Mouse (Mus musculus) liver, embryonic 11.5 days (tissue): ENCODE data around the gene Mllt11. TPM values are rescaled to one million over a fixed set of nuclear protein-coding genes. Genes with fewer than 3 reads are reported as not detected.

ENCODE experiments used
- ATAC-seq: fragments of 200-750 bp; cut with Nextera tagmentation; replicated peaks from 2 replicates; pipeline ENCODE4 v1.8.0; 2017; ENCODE audit warnings: moderate number of reproducible peaks, mild to moderate bottlenecking, moderate TSS enrichment, moderate library complexity; ENCODE audit not compliant: low FRiP score
- DNase-seq: peaks from one replicate; pipeline ENCODE4 v3.0.0-alpha.2; 2017; ENCODE audit warnings: low spot score
- H3K27ac ChIP-seq: fragments of 300-500 bp; sonication (generic); 2 replicates; pipeline ENCODE4 v1.5.1; 2014; ENCODE audit warnings: mild to moderate bottlenecking, low read depth, low read length, control low read depth
- H3K27me3 ChIP-seq: fragments of 300-500 bp; sonication (generic); replicated peaks from 2 replicates; pipeline ENCODE4 v1.6.1; 2014; ENCODE audit warnings: low read length, mixed read lengths; ENCODE audit not compliant: control insufficient read depth, insufficient read depth
- H3K36me3 ChIP-seq: fragments of 300-500 bp; sonication (generic); 2 replicates; pipeline ENCODE4 v1.6.1; 2014; ENCODE audit warnings: mild to moderate bottlenecking, low read length, moderate library complexity, mixed read lengths; ENCODE audit not compliant: control insufficient read depth, insufficient read depth
- H3K4me1 ChIP-seq: fragments of 300-500 bp; sonication (generic); replicated peaks from 2 replicates; pipeline ENCODE4 v1.6.1; 2014; ENCODE audit warnings: low read length, mixed read lengths; ENCODE audit not compliant: control insufficient read depth, insufficient read depth
- H3K4me2 ChIP-seq: fragments of 300-500 bp; sonication (generic); 2 replicates; pipeline ENCODE4 v1.6.1; 2014; ENCODE audit warnings: mild to moderate bottlenecking, control low read depth, moderate library complexity
- H3K4me3 ChIP-seq: fragments of 300-500 bp; sonication (generic); 2 replicates; pipeline ENCODE4 v1.5.1; 2014; ENCODE audit warnings: low read depth, low read length, control low read depth
- H3K9ac ChIP-seq: fragments of 300-500 bp; sonication (generic); 2 replicates; pipeline ENCODE4 v1.6.1; 2014; ENCODE audit warnings: low read depth, low read length, control low read depth
- H3K9me3 ChIP-seq: fragments of 300-500 bp; sonication (generic); 2 replicates; pipeline ENCODE4 v1.6.1; 2016; ENCODE audit warnings: low read length, inconsistent platforms, mixed read lengths; ENCODE audit not compliant: control insufficient read depth
- WGBS: fragments of 180-500 bp; shearing (Covaris S2); extraction: QIAGEN DNeasy Blood & Tissue Kit; methylation state at CpG from one replicate; pipeline ENCODE4 v1.1.7; 2014; 5-methylcytosine and 5-hydroxymethylcytosine counted together
- polyA plus RNA-seq: library from polyadenylated mRNA; unstranded; fragments of >200 nt; fragmentation: Nextera tagmentation; extraction: Ambion mirVana; gene quantifications from 2 replicates; pipeline ENCODE4 v1.2.1, GENCODE M21; 2014

Mllt11 gene
- polyA plus RNA-seq, 1 experiment from 2014 or later: 8.6 TPM

DNA sequence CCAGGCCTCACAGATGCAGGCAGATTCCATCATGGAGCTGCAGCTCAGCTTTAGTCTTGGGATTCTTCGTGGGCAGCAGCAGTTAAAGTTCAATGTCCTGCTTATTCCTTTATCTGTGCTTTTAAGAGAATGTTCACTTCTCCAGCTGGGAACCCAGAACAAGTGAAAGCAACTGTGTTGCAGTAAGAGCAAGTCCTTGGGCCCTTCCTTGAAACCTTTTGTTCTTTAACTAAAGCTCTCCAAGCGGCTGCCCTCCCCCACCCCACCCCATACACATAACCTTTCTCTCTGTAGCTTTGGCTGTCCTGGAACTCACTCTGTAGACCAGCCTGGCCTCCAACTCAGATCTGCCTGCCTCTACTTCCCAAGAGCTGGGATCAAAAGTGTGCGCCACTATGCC is 55.5 kb downstream of the Mllt11 start:
- Histone ChIP-seq H3K36me3 (no peaks in the 10 kb centered on the region), H3K4me3 (no peak overlapping the region), H3K4me1 (peaks cover 12% of the 10 kb centered on the region), H3K9me3 (no peaks in the 10 kb centered on the region), H3K27me3 (peaks cover 27% of the 10 kb centered on the region), H3K27ac (no peak overlapping the region), H3K9ac (no peak overlapping the region), H3K4me2 (no peak overlapping the region)
- no peak for DNase-seq
- ATAC-seq: no peak
- WGBS: 77% methylated on average over 3 of the region's 3 CpGs

DNA sequence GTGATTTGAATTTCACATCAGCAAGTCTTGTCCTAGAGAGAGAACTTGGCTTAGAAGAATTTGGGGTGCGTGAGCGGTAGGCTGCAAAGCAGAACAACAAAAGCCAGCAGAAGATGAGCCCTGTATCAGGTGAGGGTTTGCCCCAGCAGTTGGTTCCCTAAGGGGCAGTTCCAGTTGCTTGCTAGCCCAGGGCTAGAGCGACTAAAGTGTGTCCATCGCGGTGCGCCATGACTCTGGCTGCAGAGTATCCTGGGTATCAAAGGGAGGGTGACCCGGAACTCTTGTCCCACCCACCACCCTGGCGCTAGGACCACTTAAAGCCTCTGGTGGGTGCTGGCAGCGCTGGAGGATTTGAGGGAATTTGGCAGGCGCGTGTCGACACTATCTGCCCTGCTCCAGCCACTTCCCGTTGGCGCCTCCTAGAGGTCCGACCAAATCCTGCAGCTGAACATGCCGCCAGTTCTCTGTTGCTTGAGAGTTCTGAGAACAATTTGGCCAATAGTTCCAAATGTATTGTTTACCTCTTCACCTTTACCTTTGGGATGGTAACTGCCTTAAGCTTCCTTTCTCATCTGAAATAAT is 57.9 kb downstream of the Mllt11 start:
- Histone ChIP-seq H3K27me3 (peaks cover 46% of the 10 kb centered on the region), H3K9me3 (no peaks in the 10 kb centered on the region), H3K4me3 (peak overlapping the region; percentile 44), H3K4me1 (peaks cover 12% of the 10 kb centered on the region), H3K4me2 (peak overlapping the region; percentile 67), H3K9ac (peak overlapping the region; percentile 26; the same call in 1 of the 2 replicates), H3K36me3 (peaks cover 3% of the 10 kb centered on the region; the same call in 1 of the 2 replicates), H3K27ac (no peak overlapping the region)
- WGBS: 2% methylated on average over 16 of the region's 16 CpGs
- ATAC-seq: peak; percentile 54
- DNase-seq: peak; percentile 76

DNA sequence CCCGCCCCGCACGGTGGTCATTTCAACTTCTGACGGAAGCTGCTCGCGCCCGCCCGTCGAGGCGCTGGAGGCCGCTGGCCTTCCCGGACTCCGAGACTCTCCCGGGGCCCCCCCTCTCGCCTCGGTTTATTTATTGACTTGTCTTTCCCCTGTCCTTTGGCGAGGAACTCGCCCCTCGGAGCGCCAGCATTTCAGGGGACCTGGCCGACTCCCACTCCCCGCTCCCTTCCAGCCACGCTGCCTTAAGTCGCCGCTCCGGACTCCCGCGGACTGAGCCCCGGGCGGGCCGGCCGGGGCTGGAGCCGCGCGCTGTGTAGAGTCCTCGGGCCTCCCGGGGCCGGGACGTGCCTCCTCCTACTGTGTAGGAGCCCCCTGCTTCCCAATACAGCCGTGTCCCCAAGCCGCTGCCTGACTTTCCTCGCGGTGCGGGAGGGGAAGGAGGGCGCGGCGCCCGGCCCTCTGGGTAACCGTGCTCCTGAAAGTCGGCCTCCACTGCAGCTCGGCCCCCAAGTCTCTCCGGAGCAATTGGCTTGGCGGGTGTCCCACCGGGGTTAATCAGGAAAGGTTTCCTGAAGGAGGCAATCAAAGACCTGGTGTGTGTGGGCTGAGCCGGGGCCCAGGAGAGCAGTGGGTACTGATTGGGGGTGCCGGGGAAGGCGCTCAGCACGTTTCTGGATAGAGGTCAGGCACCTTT is 58.6 kb downstream of the Mllt11 start:
- H3K27ac ChIP-seq: no peak overlapping the region
- peaks cover 47% of the 10 kb centered on the region for H3K27me3 ChIP-seq
- DNase-seq (peak; percentile 56), ATAC-seq (0 out of 2 replicates have a peak, but pooled peaks have one; percentile 28)
- peak overlapping the region; percentile 67 for H3K4me2 ChIP-seq
- 5% methylated on average over 57 of the region's 58 CpGs for WGBS
- H3K9me3 ChIP-seq: no peaks in the 10 kb centered on the region
- peaks cover 12% of the 10 kb centered on the region for H3K4me1 ChIP-seq
- H3K36me3 ChIP-seq: peaks cover 3% of the 10 kb centered on the region; the same call in 1 of the 2 replicates
- H3K4me3 ChIP-seq: peak overlapping the region; percentile 44
- H3K9ac ChIP-seq: peak overlapping the region; percentile 36; the same call in 1 of the 2 replicates

DNA sequence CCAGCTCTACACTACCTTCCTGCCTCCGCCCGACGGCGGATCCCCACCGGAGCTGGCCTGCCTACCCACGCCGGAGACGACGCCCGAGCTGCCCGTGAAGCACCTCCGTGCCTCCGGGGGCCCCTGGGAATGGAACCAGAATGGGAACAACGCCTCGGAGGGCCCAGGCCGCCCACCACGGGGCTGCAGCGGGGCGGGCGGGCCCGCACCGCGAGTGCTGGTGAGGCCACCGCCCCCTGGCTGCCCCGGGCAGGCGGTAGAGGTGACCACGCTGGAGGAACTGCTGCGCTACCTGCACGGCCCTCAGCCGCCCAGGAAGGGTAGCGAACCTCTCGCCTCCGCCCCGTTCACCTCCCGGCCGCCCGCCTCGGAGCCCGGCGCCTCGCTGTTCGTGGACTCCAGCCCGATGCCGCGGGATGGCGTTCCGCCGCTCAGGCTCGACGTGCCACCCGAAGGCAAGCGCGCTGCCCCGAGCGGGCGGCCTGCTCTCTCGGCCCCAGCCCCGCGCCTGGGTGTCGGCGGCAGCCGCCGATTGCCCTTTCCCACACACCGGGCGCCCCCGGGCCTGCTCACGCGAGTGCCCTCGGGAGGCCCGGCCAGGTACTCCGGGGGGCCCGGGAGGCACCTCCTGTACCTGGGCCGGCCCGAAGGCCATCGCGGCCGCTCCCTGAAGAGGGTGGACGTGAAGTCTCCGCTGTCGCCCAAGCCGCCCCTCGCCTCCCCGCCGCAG is 59.3 kb downstream of the Mllt11 start:
- ATAC-seq (0 out of 2 replicates have a peak, but pooled peaks have one; percentile 11), DNase-seq (peak; percentile 47)
- H3K4me2 ChIP-seq: peak overlapping the region; percentile 67
- H3K36me3 ChIP-seq: peaks cover 3% of the 10 kb centered on the region; the same call in 1 of the 2 replicates
- H3K27me3 ChIP-seq: peaks cover 47% of the 10 kb centered on the region
- peaks cover 12% of the 10 kb centered on the region for H3K4me1 ChIP-seq
- H3K27ac ChIP-seq: no peak overlapping the region
- no peaks in the 10 kb centered on the region for H3K9me3 ChIP-seq
- WGBS: 16% methylated on average over 80 of the region's 84 CpGs
- no peak overlapping the region for H3K9ac ChIP-seq
- peak overlapping the region; percentile 44 for H3K4me3 ChIP-seq

DNA sequence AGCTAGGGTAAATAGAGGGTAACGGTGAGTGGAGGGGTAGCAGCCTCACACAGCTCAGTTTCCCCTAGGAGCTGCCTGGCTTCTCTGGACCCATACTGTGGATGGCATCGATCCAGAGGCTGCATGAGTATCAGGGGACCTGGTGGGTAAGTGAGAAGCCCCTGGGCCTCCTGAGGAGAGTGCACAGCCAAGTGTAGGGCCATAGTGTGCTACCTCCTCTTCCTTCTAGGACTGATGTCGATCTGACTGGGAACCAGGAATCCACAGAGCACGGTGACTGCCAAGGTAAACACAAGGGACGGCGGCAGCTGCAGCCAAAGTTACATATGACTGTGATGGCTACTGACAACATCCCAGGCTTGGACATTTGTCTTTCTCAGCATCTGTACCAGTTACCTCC is 60.9 kb downstream of the Mllt11 start:
- H3K27me3 ChIP-seq: peaks cover 47% of the 10 kb centered on the region
- H3K36me3 ChIP-seq: peaks cover 3% of the 10 kb centered on the region; the same call in 1 of the 2 replicates
- H3K9ac ChIP-seq: no peak overlapping the region
- no peak overlapping the region for H3K4me3 ChIP-seq
- no peak for DNase-seq
- no peak overlapping the region for H3K27ac ChIP-seq
- WGBS: 69% methylated on average over 6 of the region's 6 CpGs
- H3K9me3 ChIP-seq: no peaks in the 10 kb centered on the region
- ATAC-seq: no peak
- peaks cover 12% of the 10 kb centered on the region for H3K4me1 ChIP-seq
- H3K4me2 ChIP-seq: no peak overlapping the region

DNA sequence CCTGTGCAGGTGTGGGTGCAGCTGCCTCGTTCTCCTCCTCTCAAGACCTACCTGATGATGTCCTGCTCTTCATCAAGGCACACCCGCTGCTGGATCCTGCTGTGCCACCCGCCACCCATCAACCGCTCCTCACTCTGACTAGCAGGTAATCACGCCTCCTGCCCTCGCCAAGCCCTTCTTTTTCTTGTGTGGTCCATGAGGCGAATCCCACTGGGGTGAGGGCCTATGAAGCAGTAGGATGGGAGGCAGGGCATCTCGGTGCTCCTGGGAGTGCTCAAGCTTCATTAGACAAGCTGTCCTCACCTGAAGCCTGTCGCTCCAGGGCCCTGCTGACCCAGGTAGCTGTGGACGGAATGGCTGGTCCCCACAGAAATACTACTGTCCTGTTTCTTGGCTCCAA is 62.0 kb downstream of the Mllt11 start:
- Histone ChIP-seq H3K27ac (no peak overlapping the region), H3K36me3 (peaks cover 3% of the 10 kb centered on the region; the same call in 1 of the 2 replicates), H3K9ac (no peak overlapping the region), H3K9me3 (no peaks in the 10 kb centered on the region), H3K4me2 (no peak overlapping the region), H3K4me1 (peaks cover 13% of the 10 kb centered on the region), H3K27me3 (peaks cover 47% of the 10 kb centered on the region), H3K4me3 (no peak overlapping the region)
- 84% methylated on average over 10 of the region's 10 CpGs for WGBS
- no peak for DNase-seq
- ATAC-seq: no peak

Other genes starting within 250 kb of the Mllt11 start
- gene Zfp687, start 216.7 kb downstream of the Mllt11 start, polyA plus RNA-seq: 20.2 and 23.7 TPM in 2 replicates
- 290 and 304 TPM in 2 replicates for gene Psmd4, start 189.6 kb downstream of the Mllt11 start, polyA plus RNA-seq
- gene Pip5k1a, start 125.2 kb downstream of the Mllt11 start, polyA plus RNA-seq: 10.9 and 12.8 TPM in 2 replicates
- gene Vps72, start 121.1 kb downstream of the Mllt11 start, polyA plus RNA-seq: 109 and 111 TPM in 2 replicates
- gene Tmod4, start 107.7 kb downstream of the Mllt11 start, polyA plus RNA-seq: 1.1 TPM in 2 replicates
- gene Scnm1, start 98.2 kb downstream of the Mllt11 start, polyA plus RNA-seq: 53.1 and 58.5 TPM in 2 replicates
- 8.9 and 9.1 TPM in 2 replicates for gene Lysmd1, start 98.1 kb downstream of the Mllt11 start, polyA plus RNA-seq
- 4.8 and 5.4 TPM in 2 replicates for gene Tnfaip8l2, start 89.8 kb downstream of the Mllt11 start, polyA plus RNA-seq
- 2.5 and 2.8 TPM in 2 replicates for gene Sema6c, start 71.7 kb downstream of the Mllt11 start, polyA plus RNA-seq
- 9.1 and 9.3 TPM in 2 replicates for gene Gabpb2, start 14.3 kb downstream of the Mllt11 start, polyA plus RNA-seq
- 93.6 and 102 TPM in 2 replicates for gene Cdc42se1, start 3.4 kb downstream of the Mllt11 start, polyA plus RNA-seq
- gene Gm128, start 9.4 kb upstream of the Mllt11 start, polyA plus RNA-seq: 0.95 and 1.0 TPM in 2 replicates
- gene Bnipl, start 19.0 kb upstream of the Mllt11 start, polyA plus RNA-seq: 0.08 and 0.25 TPM in 2 replicates
- 29.0 and 29.9 TPM in 2 replicates for gene Mindy1, start 49.2 kb upstream of the Mllt11 start, polyA plus RNA-seq
- gene Prune1, start 49.9 kb upstream of the Mllt11 start, polyA plus RNA-seq: 19.8 and 22.7 TPM in 2 replicates
- gene Anxa9, start 75.0 kb upstream of the Mllt11 start, polyA plus RNA-seq: 5.5 and 6.7 TPM in 2 replicates
- gene Cers2, start 82.6 kb upstream of the Mllt11 start, polyA plus RNA-seq: 178 and 182 TPM in 2 replicates
- 47.0 and 57.6 TPM in 2 replicates for gene Setdb1, start 125.0 kb upstream of the Mllt11 start, polyA plus RNA-seq
- gene 4930558C23Rik, start 170.7 kb upstream of the Mllt11 start, polyA plus RNA-seq: not detected in 2 replicates
- gene Arnt, start 202.2 kb upstream of the Mllt11 start, polyA plus RNA-seq: 26.5 and 29.8 TPM in 2 replicates